Mouse (Mus musculus): ENCODE data around the gene Zfp213. TPM values are rescaled to one million over a fixed set of nuclear protein-coding genes. Genes with fewer than 3 reads are reported as not detected.
A peak's percentile ranks its signal among the peaks of the same experiment; 100 is the strongest.

Gene Zfp213
- polyA plus RNA-seq, 1 experiment from 2014 or later, result 17.2 TPM

- peak overlapping the region; percentile 29; the same call in 1 of the 2 replicates for H3K4me2 ChIP-seq (ENCODE audit: low read depth, low read length)
- 70% methylated on average over 4 of the region's 4 CpGs for WGBS
- ATAC-seq (ENCODE audit: insufficient read depth, low FRiP score), result no peak
- no peaks in the 10 kb centered on the region for H3K36me3 ChIP-seq (ENCODE audit: control insufficient read depth, insufficient read depth, low read length)
- no peak overlapping the region for H3K4me3 ChIP-seq (replicated peaks; ENCODE audit: low read length)
- no peaks in the 10 kb centered on the region for H3K9me3 ChIP-seq (replicated peaks; ENCODE audit: control insufficient read depth, low read length)
- peak overlapping the region; percentile 73 for H3K27ac ChIP-seq (ENCODE audit: low read length)
- peaks cover 9% of the 10 kb centered on the region; the same call in 1 of the 2 replicates for H3K4me1 ChIP-seq (ENCODE audit: control insufficient read depth, insufficient read depth, low read length)
- peaks cover 9% of the 10 kb centered on the region for H3K27me3 ChIP-seq (ENCODE audit: control insufficient read depth, insufficient read depth, low read length)
- no peak overlapping the region for H3K9ac ChIP-seq (ENCODE audit: low read length)
Observed at GRCm38 (mm10) chr17:23543983-23544382, 20.1 kb downstream of the Zfp213 start.

DNA sequence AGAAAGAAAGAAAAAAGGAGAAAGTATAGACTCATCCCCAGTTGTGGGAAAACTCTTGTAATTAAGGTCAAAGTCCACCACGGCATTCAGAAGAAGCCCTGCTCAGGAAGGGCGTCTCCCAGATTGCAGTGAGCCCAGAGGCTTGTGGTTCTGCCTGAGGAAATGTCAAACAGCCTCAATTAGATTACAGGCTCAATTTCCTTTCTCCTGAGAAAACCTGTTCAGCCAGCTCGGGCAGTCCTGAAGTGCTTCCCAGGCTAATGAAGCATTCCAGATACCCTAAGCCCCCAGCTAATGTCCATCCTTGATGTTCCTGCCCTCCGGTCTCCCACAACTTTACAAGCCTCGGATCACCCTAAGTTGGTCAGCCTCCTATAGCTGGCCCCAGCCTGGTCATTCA is 20.7 kb downstream of the Zfp213 start:
- H3K27me3 ChIP-seq (ENCODE audit: control insufficient read depth, insufficient read depth, low read length), result peaks cover 9% of the 10 kb centered on the region
- 28% methylated on average over 5 of the region's 5 CpGs for WGBS
- H3K4me1 ChIP-seq (ENCODE audit: control insufficient read depth, insufficient read depth, low read length), result peaks cover 10% of the 10 kb centered on the region; the same call in 1 of the 2 replicates
- no peaks in the 10 kb centered on the region for H3K9me3 ChIP-seq (replicated peaks; ENCODE audit: control insufficient read depth, low read length)
- H3K27ac ChIP-seq (ENCODE audit: low read length), result peak overlapping the region; percentile 73
- no peaks in the 10 kb centered on the region for H3K36me3 ChIP-seq (ENCODE audit: control insufficient read depth, insufficient read depth, low read length)
- H3K4me2 ChIP-seq (ENCODE audit: low read depth, low read length), result peak overlapping the region; percentile 29; the same call in 1 of the 2 replicates
- H3K9ac ChIP-seq (ENCODE audit: low read length), result no peak overlapping the region
- H3K4me3 ChIP-seq (replicated peaks; ENCODE audit: low read length), result no peak overlapping the region
- ATAC-seq (ENCODE audit: insufficient read depth, low FRiP score), result peak; percentile 54

DNA sequence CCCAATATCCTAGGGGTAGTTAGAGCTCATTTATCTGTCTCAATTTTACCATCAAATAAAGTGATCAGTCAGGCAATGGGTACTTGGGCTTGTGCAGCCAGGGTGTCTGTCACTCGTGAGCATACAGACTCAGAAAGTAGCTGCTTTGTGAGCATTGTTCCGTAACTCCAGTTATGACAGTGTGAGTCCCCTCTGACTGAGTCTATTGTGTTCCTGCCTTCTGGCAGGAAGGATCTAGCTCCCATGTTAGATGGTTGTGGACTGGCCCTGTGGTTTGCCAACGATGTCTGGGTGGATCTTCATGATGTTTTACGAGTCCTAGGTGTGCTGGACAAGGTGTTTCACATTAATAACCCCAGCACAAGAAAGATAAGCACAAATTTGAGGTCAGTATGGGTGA is 21.2 kb downstream of the Zfp213 start:
- Histone ChIP-seq H3K36me3 (ENCODE audit: control insufficient read depth, insufficient read depth, low read length) (no peaks in the 10 kb centered on the region), H3K9ac (ENCODE audit: low read length) (no peak overlapping the region), H3K4me1 (ENCODE audit: control insufficient read depth, insufficient read depth, low read length) (peaks cover 11% of the 10 kb centered on the region; the same call in 1 of the 2 replicates), H3K27me3 (ENCODE audit: control insufficient read depth, insufficient read depth, low read length) (peaks cover 9% of the 10 kb centered on the region), H3K27ac (ENCODE audit: low read length) (peak overlapping the region; percentile 73), H3K4me2 (ENCODE audit: low read depth, low read length) (peak overlapping the region; percentile 5; the same call in 1 of the 2 replicates), H3K9me3 (replicated peaks; ENCODE audit: control insufficient read depth, low read length) (no peaks in the 10 kb centered on the region), H3K4me3 (replicated peaks; ENCODE audit: low read length) (no peak overlapping the region)
- WGBS, result 48% methylated on average over 4 of the region's 4 CpGs
- ATAC-seq (ENCODE audit: insufficient read depth, low FRiP score), result no peak

- peak overlapping the region; percentile 33; the same call in 1 of the 2 replicates for H3K4me2 ChIP-seq (ENCODE audit: low read depth, low read length)
- peaks cover 14% of the 10 kb centered on the region for H3K27me3 ChIP-seq (ENCODE audit: control insufficient read depth, insufficient read depth, low read length)
- H3K27ac ChIP-seq (ENCODE audit: low read length), result 0 out of 2 replicates have a peak overlapping the region, but pooled peaks have one; percentile 31
- 0 out of 2 replicates have a peak overlapping the region, but pooled peaks have one; percentile 36 for H3K9ac ChIP-seq (ENCODE audit: low read length)
- peak overlapping the region; percentile 14; the same call in 1 of the 2 replicates for H3K4me3 ChIP-seq (replicated peaks; ENCODE audit: low read length)
- peaks cover 11% of the 10 kb centered on the region; the same call in 1 of the 2 replicates for H3K4me1 ChIP-seq (ENCODE audit: control insufficient read depth, insufficient read depth, low read length)
- WGBS, result 25% methylated on average over 12 of the region's 12 CpGs
- no peaks in the 10 kb centered on the region for H3K9me3 ChIP-seq (replicated peaks; ENCODE audit: control insufficient read depth, low read length)
- H3K36me3 ChIP-seq (ENCODE audit: control insufficient read depth, insufficient read depth, low read length), result no peaks in the 10 kb centered on the region
- ATAC-seq (ENCODE audit: insufficient read depth, low FRiP score), result no peak
Observed at GRCm38 (mm10) chr17:23542004-23542720, 21.9 kb downstream of the Zfp213 start.

DNA sequence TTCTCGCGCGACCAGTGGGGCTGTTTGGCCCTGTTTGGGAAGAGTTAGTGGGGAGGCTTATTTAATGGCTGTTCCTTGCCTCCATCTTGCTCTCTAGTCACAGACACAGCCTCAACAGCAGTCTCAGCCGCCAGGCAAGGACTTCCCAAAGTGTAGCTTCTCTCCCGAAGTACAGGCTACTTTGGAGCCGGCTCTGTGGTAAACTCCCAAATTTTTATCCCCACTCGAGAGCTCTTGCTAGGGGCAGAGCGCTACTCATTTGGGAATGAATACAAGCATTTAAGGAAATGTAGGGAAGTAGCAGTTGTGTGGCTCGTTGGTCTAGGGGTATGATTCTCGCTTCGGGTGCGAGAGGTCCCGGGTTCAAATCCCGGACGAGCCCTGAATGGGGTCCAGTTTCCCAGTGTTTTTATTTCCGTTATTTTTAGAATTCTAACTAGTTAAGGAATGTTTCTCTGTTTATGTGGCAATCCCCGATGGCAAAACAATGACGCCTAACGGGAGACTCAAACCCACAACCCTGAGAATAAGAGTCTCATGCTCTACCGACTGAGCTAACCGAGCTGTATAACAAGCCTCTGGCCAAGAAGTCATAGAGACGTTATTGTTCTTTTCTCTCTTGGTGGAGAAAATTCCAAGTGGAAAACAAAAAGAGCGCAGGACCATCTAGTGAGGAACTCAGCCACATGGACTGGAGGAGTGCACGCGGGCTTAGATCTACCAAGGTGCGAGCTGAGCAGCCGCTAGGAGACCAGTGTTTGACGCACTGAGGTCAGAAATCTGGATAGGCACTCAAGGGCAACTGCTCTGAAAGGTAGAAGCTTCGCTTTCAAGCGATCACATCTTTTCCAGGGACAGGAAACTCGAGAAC is 23.2 kb downstream of the Zfp213 start:
- Histone ChIP-seq H3K4me2 (ENCODE audit: low read depth, low read length) (no peak overlapping the region; the same call in 1 of the 2 replicates), H3K9me3 (replicated peaks; ENCODE audit: control insufficient read depth, low read length) (no peaks in the 10 kb centered on the region), H3K9ac (ENCODE audit: low read length) (no peak overlapping the region), H3K4me3 (replicated peaks; ENCODE audit: low read length) (peak overlapping the region; percentile 17; the same call in 1 of the 2 replicates), H3K4me1 (ENCODE audit: control insufficient read depth, insufficient read depth, low read length) (peaks cover 11% of the 10 kb centered on the region; the same call in 1 of the 2 replicates), H3K27ac (ENCODE audit: low read length) (no peak overlapping the region), H3K27me3 (ENCODE audit: control insufficient read depth, insufficient read depth, low read length) (peaks cover 16% of the 10 kb centered on the region), H3K36me3 (ENCODE audit: control insufficient read depth, insufficient read depth, low read length) (no peaks in the 10 kb centered on the region)
- ATAC-seq (ENCODE audit: insufficient read depth, low FRiP score), result no peak
- WGBS, result 27% methylated on average over 31 of the region's 31 CpGs

GRCm38 (mm10) chr17:23540106-23540505 is 23.9 kb downstream of the Zfp213 start:
- ATAC-seq (ENCODE audit: insufficient read depth, low FRiP score), result no peak
- H3K9ac ChIP-seq (ENCODE audit: low read length), result no peak overlapping the region
- no peaks in the 10 kb centered on the region for H3K9me3 ChIP-seq (replicated peaks; ENCODE audit: control insufficient read depth, low read length)
- WGBS, result 43% methylated on average over 3 of the region's 3 CpGs
- no peak overlapping the region for H3K4me3 ChIP-seq (replicated peaks; ENCODE audit: low read length)
- no peak overlapping the region for H3K27ac ChIP-seq (ENCODE audit: low read length)
- H3K4me2 ChIP-seq (ENCODE audit: low read depth, low read length), result no peak overlapping the region
- peaks cover 11% of the 10 kb centered on the region; the same call in 1 of the 2 replicates for H3K4me1 ChIP-seq (ENCODE audit: control insufficient read depth, insufficient read depth, low read length)
- no peaks in the 10 kb centered on the region for H3K36me3 ChIP-seq (ENCODE audit: control insufficient read depth, insufficient read depth, low read length)
- peaks cover 16% of the 10 kb centered on the region for H3K27me3 ChIP-seq (ENCODE audit: control insufficient read depth, insufficient read depth, low read length)

DNA sequence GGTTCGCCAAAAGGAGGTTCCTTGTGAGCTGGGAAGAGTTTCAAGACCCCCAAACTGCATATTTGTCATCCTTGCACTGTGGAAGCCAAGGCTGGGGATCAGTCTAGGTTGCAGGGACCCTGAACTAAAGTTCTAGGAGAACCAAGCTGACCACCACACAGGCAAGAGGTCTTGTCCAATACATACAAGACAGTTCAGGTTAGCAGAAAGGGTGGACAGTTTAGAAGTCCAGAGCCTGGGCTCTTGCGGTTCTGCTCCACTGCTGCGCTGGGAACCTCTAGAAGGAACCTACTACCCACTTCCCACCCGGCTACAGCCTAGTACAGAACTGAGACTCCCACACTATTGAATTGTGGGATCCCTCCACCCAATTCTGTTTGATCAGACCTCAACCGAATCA is 24.4 kb downstream of the Zfp213 start:
- 91% methylated on average over 5 of the region's 5 CpGs for WGBS
- no peak for ATAC-seq (ENCODE audit: insufficient read depth, low FRiP score)

GRCm38 (mm10) chr17:23538299-23539015 is 25.6 kb downstream of the Zfp213 start:
- H3K36me3 ChIP-seq (ENCODE audit: control insufficient read depth, insufficient read depth, low read length), result no peaks in the 10 kb centered on the region
- peak overlapping the region; percentile 60 for H3K4me2 ChIP-seq (ENCODE audit: low read depth, low read length)
- WGBS, result 11% methylated on average over 21 of the region's 21 CpGs
- peaks cover 11% of the 10 kb centered on the region; the same call in 1 of the 2 replicates for H3K4me1 ChIP-seq (ENCODE audit: control insufficient read depth, insufficient read depth, low read length)
- H3K27ac ChIP-seq (ENCODE audit: low read length), result no peak overlapping the region
- no peak for ATAC-seq (ENCODE audit: insufficient read depth, low FRiP score)
- H3K9me3 ChIP-seq (replicated peaks; ENCODE audit: control insufficient read depth, low read length), result no peaks in the 10 kb centered on the region
- H3K9ac ChIP-seq (ENCODE audit: low read length), result peak overlapping the region; percentile 51
- H3K4me3 ChIP-seq (replicated peaks; ENCODE audit: low read length), result peak overlapping the region; percentile 40
- H3K27me3 ChIP-seq (ENCODE audit: control insufficient read depth, insufficient read depth, low read length), result peaks cover 16% of the 10 kb centered on the region

More for the DNA sequence above, 24.4 kb downstream of the Zfp213 start:
- no peak overlapping the region for H3K4me3 ChIP-seq (replicated peaks; ENCODE audit: low read length)
- no peak overlapping the region for H3K27ac ChIP-seq (ENCODE audit: low read length)
- H3K36me3 ChIP-seq (ENCODE audit: control insufficient read depth, insufficient read depth, low read length), result no peaks in the 10 kb centered on the region
- H3K4me2 ChIP-seq (ENCODE audit: low read depth, low read length), result no peak overlapping the region
- no peak overlapping the region for H3K9ac ChIP-seq (ENCODE audit: low read length)
- H3K4me1 ChIP-seq (ENCODE audit: control insufficient read depth, insufficient read depth, low read length), result peaks cover 11% of the 10 kb centered on the region; the same call in 1 of the 2 replicates
- H3K27me3 ChIP-seq (ENCODE audit: control insufficient read depth, insufficient read depth, low read length), result peaks cover 16% of the 10 kb centered on the region
- H3K9me3 ChIP-seq (replicated peaks; ENCODE audit: control insufficient read depth, low read length), result no peaks in the 10 kb centered on the region
